Mouse (Mus musculus) cerebellum, adult 8-10 months (tissue): ENCODE measurements around the gene Gm7168.
"Not testable (repeated sequence)": the region's sequence is repeated elsewhere in the genome, so short reads cannot be mapped to it uniquely, and the experiment has no call there.

ENCODE experiments used
- DNase-seq: peaks from one replicate; pipeline ENCODE4 v3.0.0; 2022

The Gm7168 gene

GRCm38 (mm10) chr17:13948073-13948472, at the start of gene Gm7168:
TSS of gene Gm7168 (plus strand) at chr17:13948373.
- not testable (repeated sequence) for DNase-seq

- no peak for DNase-seq
Measured at GRCm38 (mm10) chr17:13898838-13899237, 49.3 kb upstream of the Gm7168 start.

DNA sequence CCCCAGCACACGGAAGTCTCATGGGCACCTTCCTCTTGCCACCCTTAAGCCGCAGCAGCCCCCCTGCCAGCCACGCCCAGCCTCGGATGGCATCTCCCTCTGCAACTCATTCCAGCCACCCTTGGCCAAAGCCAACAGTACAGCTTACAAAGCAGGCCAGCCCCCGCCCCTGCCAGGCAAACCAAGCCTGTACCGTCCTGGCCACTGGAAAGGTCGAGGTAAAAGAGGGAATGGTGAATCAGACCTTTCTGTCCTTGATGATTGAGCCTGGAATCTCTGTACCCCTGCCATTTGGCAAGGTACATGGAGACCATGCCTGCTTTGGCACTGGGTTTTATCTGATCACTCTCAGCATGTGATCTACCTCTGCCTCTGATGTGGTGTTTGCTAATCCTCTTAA, 48.9 kb upstream of the Gm7168 start:
- DNase-seq, result no peak

- DNase-seq, result no peak
Measured at GRCm38 (mm10) chr17:13903793-13904192, 44.4 kb upstream of the Gm7168 start.

DNA sequence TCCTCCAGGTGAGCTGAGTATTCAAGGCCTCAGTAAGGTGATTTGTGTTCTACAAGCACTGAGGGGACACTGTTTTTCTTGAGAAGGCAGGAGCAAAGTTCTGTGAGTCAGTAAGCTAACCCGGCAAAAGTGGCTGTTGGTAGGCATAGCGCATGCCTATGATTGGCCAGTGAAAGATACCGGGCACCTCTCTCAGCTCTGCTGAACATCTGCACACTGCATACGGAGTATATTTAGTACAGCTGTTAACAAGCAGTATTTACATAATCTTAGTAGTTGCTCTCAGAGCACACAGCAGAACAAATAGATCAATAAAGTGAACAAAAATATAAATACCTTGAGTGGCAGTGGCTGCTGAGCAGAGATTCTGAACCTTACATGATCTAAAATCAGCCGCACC, 41.1 kb upstream of the Gm7168 start:
- DNase-seq, result no peak

DNA sequence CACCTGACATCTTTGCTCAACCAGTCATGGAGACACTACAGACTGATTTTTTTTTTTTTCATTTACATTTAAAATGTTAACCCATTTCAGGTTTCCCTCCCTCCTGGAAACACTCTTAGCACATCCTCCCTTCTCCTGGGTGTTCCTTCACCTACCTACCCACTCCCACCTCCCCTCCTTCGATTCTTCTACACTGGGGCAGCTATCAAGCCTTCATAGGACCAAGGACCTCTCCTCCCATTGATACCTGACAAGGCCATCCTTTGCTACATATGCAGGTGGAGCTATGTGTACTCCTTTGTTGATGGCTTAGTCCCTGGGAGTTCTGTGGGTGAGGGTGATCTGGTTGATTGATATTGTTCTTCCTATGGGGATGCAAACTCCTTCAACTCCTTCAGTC, 40.5 kb upstream of the Gm7168 start:
- DNase-seq, result no peak

DNA sequence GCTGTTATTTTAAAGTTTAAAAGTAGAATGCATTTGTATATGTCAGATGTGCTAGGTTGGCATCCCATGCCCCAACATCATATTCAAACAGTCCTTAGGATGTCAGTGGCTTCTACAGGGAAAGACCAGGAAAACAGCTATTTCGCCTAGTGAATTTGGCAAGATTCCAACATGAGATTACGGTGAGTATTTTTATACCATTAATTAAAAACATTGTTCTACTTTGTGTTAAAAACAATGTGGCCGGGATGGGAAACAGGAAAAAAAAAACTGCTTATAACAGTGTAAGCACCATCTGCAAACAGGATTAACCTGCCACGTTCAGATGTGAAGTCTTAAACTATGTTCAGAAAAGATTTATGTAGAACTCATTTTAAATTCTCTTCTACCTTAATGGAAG, 34.2 kb upstream of the Gm7168 start:
- DNase-seq, result no peak

DNA sequence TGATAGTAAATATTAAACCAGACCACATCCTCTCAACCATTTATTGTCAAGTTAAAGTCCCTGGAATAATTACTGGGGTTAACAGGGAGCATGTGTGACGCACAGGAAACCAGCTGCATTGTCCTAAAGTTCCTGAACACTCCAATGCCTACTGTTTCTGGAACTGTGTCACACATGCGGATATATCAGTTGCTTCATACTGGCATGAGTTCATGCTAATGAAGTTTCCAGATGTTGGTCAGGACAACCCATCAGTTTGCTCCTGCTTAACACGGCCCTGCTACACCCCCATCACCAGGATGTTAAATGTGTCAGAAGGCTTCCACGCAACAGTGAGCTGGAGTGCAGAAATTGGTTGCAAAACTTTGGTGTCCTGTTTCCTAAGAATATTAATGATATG, 33.6 kb upstream of the Gm7168 start:
- DNase-seq, result no peak

DNA sequence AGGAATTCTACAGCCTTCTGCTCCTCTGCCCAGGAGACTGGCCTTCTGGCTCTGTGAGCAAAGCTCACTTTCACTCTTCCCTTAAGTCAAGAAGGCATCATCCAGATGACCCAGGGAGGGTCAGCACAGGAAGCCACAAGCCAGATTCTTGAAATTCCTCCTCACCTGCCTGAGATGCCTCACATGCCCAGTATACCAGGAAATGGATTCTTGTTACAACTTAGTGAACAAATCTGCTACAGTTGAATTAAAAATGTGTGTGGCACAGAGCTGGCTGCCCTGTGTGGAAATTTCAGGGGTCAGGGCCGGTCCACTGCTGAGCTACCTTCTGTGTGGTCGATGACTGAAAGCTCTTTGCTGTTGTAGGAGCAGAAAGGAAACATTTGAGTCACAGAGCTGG, 27.4 kb upstream of the Gm7168 start:
- no peak for DNase-seq

DNA sequence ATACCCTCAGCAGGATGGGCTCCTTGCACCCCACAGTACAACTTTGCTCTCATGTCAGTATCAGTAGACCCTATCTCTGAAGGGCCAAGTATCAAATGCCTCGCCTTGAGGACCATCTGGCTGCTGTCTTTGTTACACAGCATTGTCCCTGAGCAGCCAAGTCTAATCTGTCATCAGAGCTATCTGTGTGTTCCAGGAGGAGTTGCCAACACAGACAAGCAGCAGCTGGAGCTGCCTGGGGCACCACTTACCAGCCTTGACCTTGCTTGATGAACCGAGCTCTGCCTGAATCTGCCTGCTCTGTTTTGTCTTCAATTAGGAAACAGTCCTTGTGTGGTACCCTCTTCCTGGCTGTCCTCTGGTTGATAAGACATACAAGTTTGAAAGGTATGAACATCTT, 24.8 kb upstream of the Gm7168 start:
- no peak for DNase-seq

DNA sequence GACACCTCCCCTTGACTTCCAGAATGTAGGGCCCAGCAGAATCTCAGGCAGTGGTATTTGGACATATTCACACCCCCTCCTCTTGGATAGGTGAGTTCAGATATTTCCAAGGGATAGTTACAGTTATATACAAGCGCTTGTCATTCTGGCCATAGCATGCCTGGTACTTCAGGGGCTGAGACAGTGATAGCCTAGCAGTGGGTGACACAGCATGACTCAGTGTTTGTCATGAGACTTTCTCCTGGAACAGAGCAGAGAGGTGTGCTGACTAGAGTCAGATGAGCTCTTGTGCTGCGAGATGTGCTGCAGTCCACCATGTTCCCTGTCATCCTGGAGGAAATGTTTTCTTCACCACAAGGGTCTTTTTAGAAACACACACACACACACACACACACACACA, 23.6 kb upstream of the Gm7168 start:
- DNase-seq, result no peak

DNA sequence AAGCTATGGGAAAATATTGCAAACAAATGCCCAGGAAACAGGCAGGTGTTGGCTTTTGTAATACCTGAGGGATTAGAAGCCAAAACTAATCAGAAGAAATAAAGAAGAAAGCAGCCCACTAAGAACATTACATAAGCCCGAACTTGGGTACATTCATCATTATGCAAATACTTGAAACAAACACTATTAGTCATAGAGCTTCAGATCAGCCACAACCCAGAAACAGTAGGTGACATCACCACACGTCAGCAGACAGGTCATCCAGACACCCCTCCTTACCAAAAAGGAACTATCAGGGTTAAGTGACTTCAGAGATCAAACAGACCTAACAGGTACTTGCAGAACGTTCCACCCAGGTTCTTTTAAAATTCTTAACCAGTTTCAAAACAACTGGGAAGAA, 22.2 kb upstream of the Gm7168 start:
- no peak for DNase-seq

- DNase-seq, result no peak
Measured at GRCm38 (mm10) chr17:13930421-13930820, 17.8 kb upstream of the Gm7168 start.

GRCm38 (mm10) chr17:13935364-13935763, 12.8 kb upstream of the Gm7168 start:
- DNase-seq, result not testable (repeated sequence)

- no peak for DNase-seq
Measured at GRCm38 (mm10) chr17:13937787-13938186, 10.4 kb upstream of the Gm7168 start.

- DNase-seq, result no peak
Measured at GRCm38 (mm10) chr17:13938652-13939051, 9.5 kb upstream of the Gm7168 start.

DNA sequence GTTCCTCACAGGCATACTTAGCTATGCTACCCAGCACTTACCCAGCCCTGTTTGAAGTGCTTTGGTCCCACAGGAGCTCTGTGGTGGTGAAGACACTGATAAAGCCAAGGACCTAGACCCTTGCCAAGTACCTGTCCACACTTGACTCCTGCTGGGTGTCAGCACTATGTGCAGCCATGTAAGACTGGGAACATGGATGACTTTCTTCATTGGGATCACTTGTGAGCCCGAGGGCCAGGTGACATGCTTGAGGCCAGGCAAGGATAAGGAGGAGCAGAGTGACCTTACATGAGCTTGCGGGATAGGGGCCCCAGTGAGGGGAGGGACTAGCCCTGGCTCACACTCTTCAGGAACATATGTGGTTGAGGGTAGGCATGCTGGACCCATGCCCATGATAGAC, 8.9 kb upstream of the Gm7168 start:
- DNase-seq, result not testable (repeated sequence)

DNA sequence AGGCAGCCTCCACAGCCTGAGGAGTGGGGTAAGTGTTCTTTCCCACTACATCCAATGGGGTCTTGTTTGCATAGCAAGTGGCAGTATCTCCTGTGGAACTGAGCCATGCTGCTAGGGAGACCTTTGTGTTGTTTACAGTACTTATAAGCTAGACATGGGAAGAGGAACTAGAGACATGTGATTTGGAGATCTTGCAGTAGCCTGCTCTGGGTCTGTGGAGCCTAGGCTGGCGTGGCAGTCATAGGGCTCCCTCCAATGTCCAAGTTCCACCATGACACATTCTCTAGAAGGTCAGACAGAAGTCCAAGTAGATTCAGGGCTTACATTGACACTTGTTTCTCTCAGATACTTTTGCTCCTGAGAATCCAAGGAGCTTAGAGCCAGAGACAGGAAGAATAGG, 7.7 kb upstream of the Gm7168 start:
- DNase-seq, result no peak

DNA sequence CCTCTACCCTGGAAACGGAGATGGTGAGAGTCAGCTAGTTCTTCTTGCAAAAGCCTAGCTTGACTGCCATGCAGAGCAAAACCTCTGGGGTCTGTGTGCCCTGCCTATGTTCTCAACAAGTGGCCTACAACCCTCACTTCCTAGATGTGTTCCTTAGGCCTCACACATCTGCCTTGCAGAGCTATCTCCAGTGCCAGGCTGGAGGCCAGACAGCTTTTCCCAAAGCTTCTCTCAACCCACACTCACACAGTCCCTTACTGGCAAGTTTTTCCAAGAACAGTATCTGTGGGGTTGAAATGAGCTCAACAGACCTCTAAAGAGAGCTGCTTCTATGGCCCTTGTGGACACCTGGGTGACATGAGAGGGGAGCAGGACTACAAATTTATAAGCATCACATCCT, 3.4 kb downstream of the Gm7168 start:
- not testable (repeated sequence) for DNase-seq

GRCm38 (mm10) chr17:13958129-13958528, 10.0 kb downstream of the Gm7168 start:
- not testable (repeated sequence) for DNase-seq

DNA sequence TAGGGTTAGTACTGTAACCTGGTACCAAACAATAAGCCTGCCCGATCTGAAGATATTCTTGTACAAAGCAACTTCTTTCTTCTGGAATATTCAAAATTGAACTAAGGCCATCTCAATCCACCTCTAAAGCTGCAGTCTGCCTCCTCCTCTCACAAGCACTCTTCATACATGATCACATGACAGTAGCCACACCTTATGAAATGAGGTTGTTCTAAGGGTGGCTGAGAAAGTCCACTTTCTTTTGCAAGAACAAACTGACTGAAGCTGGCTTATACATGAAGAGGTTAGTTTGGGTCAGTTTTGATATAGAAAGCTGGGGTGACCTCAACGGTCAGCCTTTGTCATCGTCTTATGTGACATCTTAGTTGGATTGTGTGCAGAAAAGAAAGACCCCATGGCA, 14.1 kb downstream of the Gm7168 start:
- DNase-seq, result not testable (repeated sequence)

- not testable (repeated sequence) for DNase-seq
Measured at GRCm38 (mm10) chr17:13965048-13965447, 16.9 kb downstream of the Gm7168 start.

- DNase-seq, result not testable (repeated sequence)
Measured at GRCm38 (mm10) chr17:13969917-13970316, 21.7 kb downstream of the Gm7168 start.

- not testable (repeated sequence) for DNase-seq
Measured at GRCm38 (mm10) chr17:13970796-13971195, 22.6 kb downstream of the Gm7168 start.

DNA sequence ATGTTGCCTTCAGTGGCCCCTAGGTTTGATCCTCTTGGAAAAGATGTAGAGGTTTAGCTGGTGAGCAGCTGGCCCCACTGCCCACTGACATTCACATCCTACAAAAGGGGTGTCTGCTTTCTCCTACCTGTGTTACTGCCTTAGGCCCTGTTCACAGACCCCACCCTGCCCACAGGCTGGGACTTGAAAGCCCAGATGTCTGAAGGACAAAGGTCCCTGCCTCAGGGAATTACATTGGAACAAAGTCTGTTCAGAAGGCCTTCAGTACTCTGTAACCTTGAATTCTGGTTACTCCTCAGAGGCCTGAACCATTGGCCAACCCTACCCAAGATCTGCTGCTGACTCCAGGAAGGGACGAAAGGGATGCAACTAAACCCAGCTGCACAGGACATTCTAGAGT, 39.5 kb downstream of the Gm7168 start:
- no peak for DNase-seq

GRCm38 (mm10) chr17:13993425-13993824, 45.3 kb downstream of the Gm7168 start:
- not testable (repeated sequence) for DNase-seq
